Mouse (Mus musculus): ENCODE measurements around the gene Cep57l1.
"Not testable (repeated sequence)": the region's sequence is repeated elsewhere in the genome, so short reads cannot be mapped to it uniquely, and the experiment has no call there.

The Cep57l1 gene

GRCm38 (mm10) chr10:41809771-41810563, at the start of gene Cep57l1, which contains the start of gene Sesn1:
Gene Cep57l1 (minus strand): TSS chr10:41809871.
Gene Sesn1 (plus strand): TSS chr10:41809935.
- in situ Hi-C loops (cut with MboI) = loop anchor here (10.0 kb wide), 1 partner anchor 485 kb away; no protein-coding TSS in a partner anchor

GRCm38 (mm10) chr10:41848721-41849120, 39.0 kb upstream of the Cep57l1 start:
- in situ Hi-C loops (cut with MboI) = no loop called here

DNA sequence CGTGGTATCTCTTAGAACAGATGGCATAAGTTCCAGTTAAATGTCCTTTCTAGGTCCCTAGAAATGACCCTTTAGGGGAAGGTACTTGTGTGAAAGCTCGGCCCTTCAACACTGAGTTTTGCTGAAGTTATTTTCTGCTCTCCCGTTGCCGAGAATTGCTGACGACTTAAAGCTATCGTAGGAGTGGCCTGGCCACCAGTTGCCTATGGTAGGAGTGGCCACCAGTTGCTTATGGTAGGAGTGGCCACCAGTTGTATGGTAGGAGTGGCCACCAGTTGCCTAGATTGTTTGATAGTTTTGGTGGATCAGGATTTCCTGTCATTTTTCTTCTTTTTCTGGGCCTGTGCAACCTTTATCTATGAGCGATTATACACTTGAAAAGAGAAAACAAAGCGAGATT, 38.1 kb upstream of the Cep57l1 start:
- in situ Hi-C loops (cut with MboI) = no loop called here

GRCm38 (mm10) chr10:41838911-41839310, 29.2 kb upstream of the Cep57l1 start:
- in situ Hi-C loops (cut with MboI) = loop anchor here (10.0 kb wide), 2 partner anchors 46 to 136 kb away; no protein-coding TSS in a partner anchor

DNA sequence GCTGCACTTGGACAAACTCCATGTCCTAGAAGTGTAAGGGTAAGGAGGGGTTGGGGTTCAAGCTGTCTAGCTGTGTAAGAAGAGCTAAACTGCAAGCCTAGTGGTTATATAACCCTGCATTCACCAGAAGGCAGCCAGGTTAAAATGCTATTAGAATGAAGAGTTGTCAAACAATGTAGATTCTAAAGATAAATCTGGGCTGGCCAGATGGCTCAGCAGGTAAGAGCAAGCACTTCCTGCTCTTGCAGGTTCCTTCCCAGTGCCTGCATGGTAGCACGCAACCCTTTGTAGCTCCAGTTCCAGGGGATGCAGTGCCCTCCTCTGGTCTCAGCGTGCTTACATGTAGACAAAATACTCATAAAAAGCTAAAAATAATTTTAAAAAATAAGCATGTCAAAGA, 24.5 kb upstream of the Cep57l1 start:
- in situ Hi-C loops (cut with MboI) = loop anchor here (10.0 kb wide), 2 partner anchors 51 to 141 kb away; no protein-coding TSS in a partner anchor

DNA sequence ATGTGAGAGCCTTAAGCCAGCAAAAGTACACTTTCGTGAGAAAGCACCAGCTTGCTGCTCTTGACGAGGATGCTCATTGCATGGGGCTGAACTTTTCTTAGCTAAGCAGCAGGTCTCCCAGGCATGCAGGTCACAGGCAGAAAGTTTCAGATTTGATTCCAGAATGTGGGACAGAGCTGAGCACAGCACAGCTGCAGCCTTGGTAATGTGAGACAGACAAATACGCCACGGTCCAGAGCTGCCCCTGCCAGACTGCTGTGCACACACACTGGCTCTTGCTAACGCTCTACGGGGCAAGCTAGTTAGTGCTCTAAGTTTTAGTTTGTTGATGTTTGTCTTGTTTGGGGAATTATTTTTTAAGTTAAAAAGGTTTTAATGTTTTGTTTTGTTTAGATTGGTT, 22.5 kb upstream of the Cep57l1 start:
- in situ Hi-C loops (cut with MboI) = loop anchor here (10.0 kb wide), 2 partner anchors 53 to 143 kb away; no protein-coding TSS in a partner anchor

GRCm38 (mm10) chr10:41830851-41831522, 21.3 kb upstream of the Cep57l1 start:
- in situ Hi-C loops (cut with MboI) = loop anchor here (10.0 kb wide), 2 partner anchors 54 to 144 kb away; no protein-coding TSS in a partner anchor

DNA sequence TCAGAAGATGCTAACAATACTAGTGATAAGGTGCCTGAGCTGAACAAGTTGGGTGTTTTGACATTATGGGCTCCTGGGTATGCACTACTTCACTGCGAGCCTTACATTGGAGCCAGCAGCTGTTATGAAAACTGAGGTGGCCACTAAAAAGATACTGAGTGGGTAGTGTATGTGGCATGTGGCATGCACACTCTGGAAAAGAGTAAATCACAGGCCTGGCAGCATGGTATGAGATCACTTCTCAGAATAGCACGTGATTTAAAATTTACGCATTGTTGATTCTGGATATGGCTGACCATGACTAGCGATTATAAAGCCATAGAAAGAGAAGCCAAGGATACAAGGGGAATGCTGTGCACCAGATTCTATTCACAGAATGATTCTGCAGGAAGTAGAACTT, 20.8 kb upstream of the Cep57l1 start:
- in situ Hi-C loops (cut with MboI) = loop anchor here (10.0 kb wide), 2 partner anchors 54 to 144 kb away; no protein-coding TSS in a partner anchor

GRCm38 (mm10) chr10:41829980-41830379, 20.3 kb upstream of the Cep57l1 start:
- in situ Hi-C loops (cut with MboI) = loop anchor here (10.0 kb wide), 2 partner anchors 55 to 145 kb away; no protein-coding TSS in a partner anchor

DNA sequence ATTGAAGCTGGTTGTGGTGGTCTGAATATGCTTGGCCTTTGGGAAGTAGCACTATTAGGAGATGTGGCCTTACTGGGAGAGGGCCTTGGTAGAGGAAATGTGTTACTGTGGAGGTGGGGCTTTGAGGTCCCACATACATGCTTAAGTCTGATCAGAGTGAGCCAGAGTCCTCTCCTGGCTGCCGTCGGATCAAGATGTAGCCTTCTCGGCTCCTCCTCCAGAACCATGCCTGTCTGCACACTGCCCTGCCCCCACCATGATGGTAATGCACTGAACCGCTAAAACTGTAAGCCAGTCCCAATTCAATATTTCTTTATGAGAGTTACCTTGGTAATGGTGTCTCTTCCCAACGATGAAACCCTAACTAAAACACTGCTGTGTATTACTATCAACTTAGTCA, 19.5 kb upstream of the Cep57l1 start:
- in situ Hi-C loops (cut with MboI) = no loop called here

- in situ Hi-C loops (cut with MboI) = no loop called here
Measured at GRCm38 (mm10) chr10:41827784-41828183, 18.1 kb upstream of the Cep57l1 start.

GRCm38 (mm10) chr10:41826526-41827116, 16.9 kb upstream of the Cep57l1 start:
- in situ Hi-C loops (cut with MboI) = no loop called here

GRCm38 (mm10) chr10:41825996-41826395, 16.3 kb upstream of the Cep57l1 start:
- in situ Hi-C loops (cut with MboI) = no loop called here

DNA sequence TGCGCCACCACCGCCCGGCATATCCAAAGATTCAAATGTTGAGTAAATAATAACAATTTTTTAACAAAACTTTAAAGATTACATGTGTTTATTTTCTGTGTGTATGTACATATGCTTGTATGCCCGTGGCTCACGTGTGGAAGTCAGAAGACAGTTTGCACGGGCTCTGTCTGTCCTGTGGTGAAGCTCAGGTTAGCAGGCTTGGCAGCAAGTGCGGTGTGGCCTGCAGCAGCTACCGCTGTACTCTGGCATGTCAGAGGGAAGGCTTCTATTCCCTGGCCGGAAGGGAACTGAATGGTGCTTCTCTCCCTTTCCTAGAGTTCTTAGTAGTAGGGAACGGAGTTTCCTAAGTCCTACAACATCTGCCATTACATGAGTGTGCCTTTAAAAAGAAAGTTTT, 15.4 kb upstream of the Cep57l1 start:
- in situ Hi-C loops (cut with MboI) = no loop called here

DNA sequence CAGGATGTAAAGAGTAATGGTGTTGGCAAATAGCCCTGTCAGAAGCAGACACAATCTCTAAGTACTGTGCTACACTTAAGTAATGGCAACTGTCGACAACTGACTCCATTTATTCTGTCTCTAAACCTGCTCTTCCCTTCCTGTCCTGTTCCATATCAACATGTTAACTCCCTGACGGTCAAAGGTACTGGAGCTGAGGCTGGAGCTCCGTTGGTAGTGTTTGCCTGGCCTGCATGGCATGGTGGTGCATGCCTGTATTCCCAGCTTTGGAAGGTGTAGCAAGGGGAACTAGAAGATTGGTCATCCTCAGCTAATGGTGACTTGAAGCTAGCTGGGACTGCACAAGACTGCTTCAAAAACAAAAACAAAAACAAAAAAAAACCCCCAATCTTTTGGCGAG, 14.2 kb upstream of the Cep57l1 start:
- in situ Hi-C loops (cut with MboI) = no loop called here

GRCm38 (mm10) chr10:41823282-41823675, 13.6 kb upstream of the Cep57l1 start:
- in situ Hi-C loops (cut with MboI) = not testable (repeated sequence)

DNA sequence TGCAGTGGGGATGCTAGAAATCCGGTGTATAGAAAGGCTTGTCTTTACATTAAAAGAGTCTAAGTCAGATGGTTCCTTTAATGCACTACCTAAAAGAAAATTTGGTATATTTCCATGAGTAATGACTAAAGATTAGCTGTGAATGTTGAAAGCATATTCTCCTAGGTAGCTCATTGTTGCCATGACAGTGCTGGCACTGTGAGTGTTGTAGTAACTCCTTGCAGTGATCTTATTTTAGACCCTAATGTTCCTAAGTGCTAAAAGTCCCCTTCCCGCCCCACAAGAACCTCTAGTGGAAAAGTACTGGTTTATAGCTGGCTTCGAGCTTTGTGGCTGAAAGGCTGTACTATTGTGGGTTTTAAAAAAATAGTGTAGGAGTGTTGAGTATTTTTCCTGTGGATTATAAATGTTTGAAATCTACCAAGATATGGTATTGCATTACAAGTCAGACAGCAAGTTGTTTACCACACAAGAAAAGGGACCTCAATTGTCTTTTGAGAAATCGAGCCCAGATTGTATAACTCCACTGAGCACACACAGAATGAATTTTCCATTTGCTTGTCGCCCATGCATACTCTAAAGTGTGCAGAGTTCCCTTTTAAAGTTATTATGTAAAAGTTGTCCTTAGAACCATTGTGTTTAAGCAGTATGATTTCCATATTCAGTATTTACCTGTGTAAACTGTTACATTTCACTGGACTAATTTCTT, 13.1 kb upstream of the Cep57l1 start:
- in situ Hi-C loops (cut with MboI) = no loop called here

DNA sequence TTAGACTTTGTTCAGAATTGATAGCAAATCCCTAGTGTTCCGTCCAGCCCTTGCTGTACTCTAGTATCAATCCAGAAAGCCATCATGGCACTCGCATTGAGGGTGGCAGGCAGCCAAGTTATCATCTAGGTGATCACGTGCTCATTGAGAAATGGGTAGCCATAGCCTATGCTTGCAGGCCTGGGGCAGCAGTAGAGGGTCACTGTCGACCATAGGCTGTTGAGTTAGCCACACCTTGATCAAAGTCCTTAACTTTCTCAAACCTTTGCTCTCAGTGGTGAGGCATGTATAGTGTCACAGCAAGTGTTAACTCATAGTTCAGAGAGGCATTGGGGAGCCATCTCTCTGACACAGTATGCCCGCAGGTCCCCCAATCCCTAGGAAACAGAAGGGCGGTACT, 11.5 kb upstream of the Cep57l1 start:
- in situ Hi-C loops (cut with MboI) = no loop called here

DNA sequence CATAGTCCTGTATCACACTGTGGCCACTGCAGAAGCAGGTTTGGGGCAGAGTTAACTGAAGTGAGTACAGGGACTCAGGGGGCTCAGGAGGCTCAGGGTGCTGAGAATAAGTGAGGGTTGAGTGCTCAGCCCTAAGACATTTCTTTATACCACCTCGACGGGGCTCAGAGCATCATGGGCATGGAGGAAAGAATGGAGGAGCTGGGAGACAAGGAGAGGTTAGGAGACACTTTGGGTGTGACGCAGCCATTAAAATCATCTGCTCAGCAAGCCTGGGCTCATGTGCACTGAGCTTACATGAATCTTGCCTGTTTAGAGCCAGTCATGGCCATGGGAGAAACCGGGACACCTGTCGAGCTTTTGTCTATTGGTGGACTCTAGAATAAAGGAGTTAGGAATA, 10.7 kb upstream of the Cep57l1 start:
- in situ Hi-C loops (cut with MboI) = no loop called here

- in situ Hi-C loops (cut with MboI) = loop anchor here (10.0 kb wide), 1 partner anchor 475 kb away; no protein-coding TSS in a partner anchor
Measured at GRCm38 (mm10) chr10:41819307-41819706, 9.6 kb upstream of the Cep57l1 start.

- in situ Hi-C loops (cut with MboI) = loop anchor here (10.0 kb wide), 1 partner anchor 476 kb away; no protein-coding TSS in a partner anchor
Measured at GRCm38 (mm10) chr10:41818733-41819070, 9.0 kb upstream of the Cep57l1 start.
